Mouse (Mus musculus) kidney, embryonic 14.5 days (tissue): ENCODE measurements at regions not wholly inside any gene's neighbourhood (a gene's known extent, or its start where the extent isn't known, plus 50 kb on each side); places are given as distances from the start of the nearest gene placed in this dataset.

Experiments used
- ATAC-seq: fragments of 200-750 bp; cut with Nextera tagmentation; 2 replicates; pipeline ENCODE4 v1.8.0; 2017; ENCODE audit warnings: moderate number of reproducible peaks, mild to moderate bottlenecking, moderate TSS enrichment, moderate library complexity; ENCODE audit not compliant: low FRiP score, low TSS enrichment
- H3K27ac ChIP-seq: fragments of 300-500 bp; sonication (generic); 2 replicates; pipeline ENCODE4 v1.5.1; 2014; ENCODE audit warnings: low read depth, mild to moderate bottlenecking, low read length, moderate library complexity, mixed read lengths
- H3K27me3 ChIP-seq: fragments of 300-500 bp; sonication (generic); 2 replicates; pipeline ENCODE4 v1.6.1; 2014; ENCODE audit warnings: mild to moderate bottlenecking, low read length; ENCODE audit not compliant: control insufficient read depth, insufficient read depth
- H3K36me3 ChIP-seq: fragments of 300-500 bp; sonication (generic); 2 replicates; pipeline ENCODE4 v1.6.1; 2014; ENCODE audit warnings: low read length, mixed read lengths; ENCODE audit not compliant: control insufficient read depth, insufficient read depth
- H3K4me1 ChIP-seq: fragments of 300-500 bp; sonication (generic); 2 replicates; pipeline ENCODE4 v1.6.1; 2014; ENCODE audit warnings: low read length, mixed read lengths; ENCODE audit not compliant: control insufficient read depth, insufficient read depth
- H3K4me2 ChIP-seq: fragments of 300-500 bp; sonication (generic); replicated peaks from 2 replicates; pipeline ENCODE4 v1.6.1; 2014; ENCODE audit warnings: low read depth, mild to moderate bottlenecking, low read length
- H3K4me3 ChIP-seq: fragments of 300-500 bp; sonication (generic); 2 replicates; pipeline ENCODE4 v1.5.1; 2014; ENCODE audit warnings: mild to moderate bottlenecking, low read length
- H3K9ac ChIP-seq: fragments of 300-500 bp; sonication (generic); 2 replicates; pipeline ENCODE4 v1.6.1; 2014; ENCODE audit warnings: low read depth, mild to moderate bottlenecking, low read length, moderate library complexity
- H3K9me3 ChIP-seq: fragments of 300-500 bp; sonication (generic); 2 replicates; pipeline ENCODE4 v1.6.1; 2016; ENCODE audit warnings: low read length; ENCODE audit not compliant: control insufficient read depth
- WGBS: fragments of 180-500 bp; shearing (Covaris S2); extraction: QIAGEN DNeasy Blood & Tissue Kit; methylation state at CpG from one replicate; pipeline ENCODE4 v1.1.7; 2014; 5-methylcytosine and 5-hydroxymethylcytosine counted together

- no peak overlapping the region for H3K27ac ChIP-seq
- WGBS, result 76% methylated on average over 2 of the region's 2 CpGs
- ATAC-seq, result no peak
- no peak overlapping the region for H3K4me2 ChIP-seq
- no peaks in the 10 kb centered on the region for H3K9me3 ChIP-seq
- H3K9ac ChIP-seq, result no peak overlapping the region
- H3K27me3 ChIP-seq, result no peaks in the 10 kb centered on the region
- H3K36me3 ChIP-seq, result no peaks in the 10 kb centered on the region
- H3K4me3 ChIP-seq, result no peak overlapping the region
- no peaks in the 10 kb centered on the region for H3K4me1 ChIP-seq
Observed at GRCm38 (mm10) chr6:101793986-101794385, 416.3 kb upstream of the Pdzrn3 start.

GRCm38 (mm10) chr6:101777864-101778263 lies 400.2 kb upstream of the Pdzrn3 start:
- H3K9ac ChIP-seq, result no peak overlapping the region
- H3K4me2 ChIP-seq, result no peak overlapping the region
- ATAC-seq, result no peak
- no peak overlapping the region for H3K27ac ChIP-seq
- H3K4me1 ChIP-seq, result no peaks in the 10 kb centered on the region
- 92% methylated on average over 3 of the region's 3 CpGs for WGBS
- no peak overlapping the region for H3K4me3 ChIP-seq
- H3K9me3 ChIP-seq, result no peaks in the 10 kb centered on the region
- no peaks in the 10 kb centered on the region for H3K36me3 ChIP-seq
- H3K27me3 ChIP-seq, result no peaks in the 10 kb centered on the region

GRCm38 (mm10) chr6:101773151-101773550 lies 395.5 kb upstream of the Pdzrn3 start:
- H3K4me3 ChIP-seq, result no peak overlapping the region
- no peaks in the 10 kb centered on the region for H3K9me3 ChIP-seq
- no peak overlapping the region for H3K27ac ChIP-seq
- no peak overlapping the region for H3K9ac ChIP-seq
- 82% methylated on average over 5 of the region's 5 CpGs for WGBS
- no peaks in the 10 kb centered on the region for H3K36me3 ChIP-seq
- no peaks in the 10 kb centered on the region for H3K27me3 ChIP-seq
- no peaks in the 10 kb centered on the region for H3K4me1 ChIP-seq
- no peak for ATAC-seq
- H3K4me2 ChIP-seq, result no peak overlapping the region

GRCm38 (mm10) chr6:101735107-101735506 lies 357.4 kb upstream of the Pdzrn3 start:
- Histone ChIP-seq H3K4me3 (no peak overlapping the region), H3K9ac (no peak overlapping the region), H3K9me3 (no peaks in the 10 kb centered on the region), H3K4me2 (no peak overlapping the region), H3K27ac (no peak overlapping the region), H3K27me3 (no peaks in the 10 kb centered on the region), H3K36me3 (no peaks in the 10 kb centered on the region), H3K4me1 (no peaks in the 10 kb centered on the region)
- WGBS, result 74% methylated on average over 3 of the region's 3 CpGs
- ATAC-seq, result no peak

GRCm38 (mm10) chr6:101720513-101720912 lies 342.8 kb upstream of the Pdzrn3 start:
- Histone ChIP-seq H3K36me3 (no peaks in the 10 kb centered on the region), H3K9ac (no peak overlapping the region), H3K4me3 (no peak overlapping the region), H3K4me1 (no peaks in the 10 kb centered on the region), H3K4me2 (no peak overlapping the region), H3K9me3 (no peaks in the 10 kb centered on the region), H3K27ac (no peak overlapping the region), H3K27me3 (no peaks in the 10 kb centered on the region)
- ATAC-seq, result no peak

GRCm38 (mm10) chr6:101689684-101690083 lies 312.0 kb upstream of the Pdzrn3 start:
- 92% methylated on average over 2 of the region's 2 CpGs for WGBS
- no peak for ATAC-seq
- Histone ChIP-seq H3K4me2 (no peak overlapping the region), H3K36me3 (no peaks in the 10 kb centered on the region), H3K27me3 (no peaks in the 10 kb centered on the region), H3K9ac (no peak overlapping the region), H3K27ac (no peak overlapping the region), H3K9me3 (no peaks in the 10 kb centered on the region), H3K4me1 (no peaks in the 10 kb centered on the region), H3K4me3 (no peak overlapping the region)

- Histone ChIP-seq H3K4me2 (no peak overlapping the region), H3K27ac (no peak overlapping the region)
Observed at GRCm38 (mm10) chr6:101686578-101686977, 308.9 kb upstream of the Pdzrn3 start.

GRCm38 (mm10) chr6:101685734-101686133 lies 308.0 kb upstream of the Pdzrn3 start:
- no peaks in the 10 kb centered on the region for H3K9me3 ChIP-seq
- H3K36me3 ChIP-seq, result no peaks in the 10 kb centered on the region
- ATAC-seq, result no peak
- H3K4me1 ChIP-seq, result no peaks in the 10 kb centered on the region
- no peak overlapping the region for H3K27ac ChIP-seq
- no peak overlapping the region for H3K9ac ChIP-seq
- WGBS, result 79% methylated on average over 8 of the region's 8 CpGs
- H3K4me2 ChIP-seq, result no peak overlapping the region
- H3K27me3 ChIP-seq, result no peaks in the 10 kb centered on the region
- H3K4me3 ChIP-seq, result no peak overlapping the region

More at GRCm38 (mm10) chr6:101686578-101686977, 308.9 kb upstream of the Pdzrn3 start:
- Histone ChIP-seq H3K9me3 (no peaks in the 10 kb centered on the region), H3K4me1 (no peaks in the 10 kb centered on the region), H3K9ac (no peak overlapping the region), H3K27me3 (no peaks in the 10 kb centered on the region), H3K36me3 (no peaks in the 10 kb centered on the region), H3K4me3 (no peak overlapping the region)
- ATAC-seq, result no peak

- Histone ChIP-seq H3K4me2 (no peak overlapping the region), H3K27me3 (no peaks in the 10 kb centered on the region), H3K27ac (no peak overlapping the region), H3K4me3 (no peak overlapping the region), H3K9ac (no peak overlapping the region), H3K4me1 (no peaks in the 10 kb centered on the region), H3K36me3 (no peaks in the 10 kb centered on the region), H3K9me3 (no peaks in the 10 kb centered on the region)
- ATAC-seq, result no peak
- WGBS, result 76% methylated on average over 2 of the region's 2 CpGs
Observed at GRCm38 (mm10) chr6:101684390-101684789, 306.7 kb upstream of the Pdzrn3 start.

GRCm38 (mm10) chr6:101674846-101675245 lies 297.1 kb upstream of the Pdzrn3 start:
- ATAC-seq, result no peak
- no peak overlapping the region for H3K27ac ChIP-seq
- H3K9me3 ChIP-seq, result no peaks in the 10 kb centered on the region
- H3K27me3 ChIP-seq, result no peaks in the 10 kb centered on the region
- H3K4me3 ChIP-seq, result no peak overlapping the region
- H3K4me2 ChIP-seq, result no peak overlapping the region
- no peaks in the 10 kb centered on the region for H3K4me1 ChIP-seq
- H3K9ac ChIP-seq, result no peak overlapping the region
- 56% methylated on average over 4 of the region's 4 CpGs for WGBS
- H3K36me3 ChIP-seq, result no peaks in the 10 kb centered on the region
